Mouse (Mus musculus) cerebellum, postnatal 4 days (tissue): ENCODE results near the gene Ap2b1.

Experiments used
- DNase-seq, 2 experiments: peaks; one replicate each; pipeline ENCODE4 v3.0.0; 2022; ENCODE audit warnings: low spot score in 2 of 2, mixed read lengths in 1 of 2

The Ap2b1 gene

GRCm38 (mm10) chr11:83397626-83398025, 98.8 kb downstream of the Ap2b1 start:
- no peak for DNase-seq

GRCm38 (mm10) chr11:83398724-83399123, 99.9 kb downstream of the Ap2b1 start:
- no peak for DNase-seq

DNA sequence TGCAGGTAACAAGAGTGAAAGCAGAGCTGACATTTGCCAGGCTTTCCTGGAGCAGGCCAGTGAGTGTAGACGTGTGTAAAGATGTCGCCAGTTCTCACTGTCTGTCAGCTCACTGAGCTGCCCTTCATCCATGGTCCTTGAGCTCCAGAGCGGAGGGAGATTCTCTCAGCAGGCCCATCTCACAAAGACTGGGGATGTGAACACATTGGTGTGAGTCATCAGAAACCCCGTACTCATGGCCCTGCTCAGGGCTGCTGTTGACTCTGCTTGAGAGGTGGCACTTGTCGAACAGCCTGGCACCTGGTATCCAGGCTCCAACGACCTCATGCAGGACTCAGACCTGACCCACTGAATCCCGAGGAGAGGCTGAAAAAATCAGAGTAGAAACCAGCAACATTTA, 105.0 kb downstream of the Ap2b1 start:
- DNase-seq = no peak

DNA sequence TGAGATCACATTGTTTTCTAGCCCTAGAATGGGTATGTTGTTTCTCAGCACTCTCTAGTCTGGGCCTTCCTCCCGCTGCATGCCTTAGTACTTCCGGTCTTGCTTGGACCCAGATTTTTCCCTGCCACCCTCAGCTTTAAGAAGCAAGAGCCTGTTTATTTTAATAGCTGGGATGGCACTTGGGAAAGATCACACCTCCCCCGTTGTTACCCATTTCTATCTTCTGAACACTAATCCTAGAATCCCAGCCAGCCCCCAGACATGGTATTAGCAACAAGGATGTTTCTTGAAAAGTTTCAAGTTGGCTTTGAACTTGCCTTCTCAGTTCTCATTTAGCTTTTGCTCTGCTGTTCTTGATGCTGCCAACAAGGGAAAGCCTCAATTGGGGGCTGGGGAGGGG, 107.6 kb downstream of the Ap2b1 start:
- DNase-seq = no peak

- no peak for DNase-seq
These were observed 109.4 kb downstream of the Ap2b1 start for GRCm38 (mm10) chr11:83408242-83408641.

DNA sequence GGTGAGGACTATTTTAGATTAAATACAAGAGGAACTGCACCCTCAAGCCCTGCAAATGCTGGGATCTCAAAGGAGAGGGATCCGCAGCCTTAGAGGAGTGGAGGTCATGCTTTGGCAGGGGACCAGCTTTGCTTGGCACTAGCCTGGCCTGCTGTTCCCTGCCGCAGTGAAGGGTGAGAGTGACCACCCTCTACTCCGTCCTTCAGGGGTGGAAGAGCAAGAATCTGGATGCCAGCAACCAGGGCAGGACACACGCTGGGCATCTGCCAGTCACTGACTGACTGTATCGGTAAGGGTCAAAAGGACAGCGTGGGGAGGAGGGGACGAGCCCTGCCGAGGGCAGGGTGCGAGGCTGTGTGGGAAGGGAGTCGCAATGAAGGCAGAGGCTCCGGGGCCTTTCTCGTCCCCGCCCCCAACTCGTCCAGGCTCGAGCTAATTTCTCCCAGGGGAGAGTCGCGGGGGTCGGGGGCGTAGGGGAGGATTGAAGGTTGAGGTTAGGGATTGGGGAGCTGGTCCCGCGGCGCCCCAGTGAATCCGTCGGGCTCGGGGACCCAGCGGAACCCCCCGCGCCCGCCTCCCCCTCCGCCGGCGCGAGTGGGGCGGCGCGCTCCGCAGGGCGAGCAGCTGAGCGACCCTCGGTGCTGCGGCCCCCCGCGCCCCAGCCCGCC, 110.4 kb downstream of the Ap2b1 start, which contains the start of gene Rasl10b:
TSS of gene Rasl10b (plus strand) at position 51 of the 668 bp plus-strand sequence.
- peak in 1 of 2 experiments; percentile 53 for DNase-seq

- peak; percentile 29 to 32 for DNase-seq
These were observed 111.0 kb downstream of the Ap2b1 start for GRCm38 (mm10) chr11:83409792-83410291.

GRCm38 (mm10) chr11:83410510-83410909, 111.7 kb downstream of the Ap2b1 start:
- DNase-seq = no peak

DNA sequence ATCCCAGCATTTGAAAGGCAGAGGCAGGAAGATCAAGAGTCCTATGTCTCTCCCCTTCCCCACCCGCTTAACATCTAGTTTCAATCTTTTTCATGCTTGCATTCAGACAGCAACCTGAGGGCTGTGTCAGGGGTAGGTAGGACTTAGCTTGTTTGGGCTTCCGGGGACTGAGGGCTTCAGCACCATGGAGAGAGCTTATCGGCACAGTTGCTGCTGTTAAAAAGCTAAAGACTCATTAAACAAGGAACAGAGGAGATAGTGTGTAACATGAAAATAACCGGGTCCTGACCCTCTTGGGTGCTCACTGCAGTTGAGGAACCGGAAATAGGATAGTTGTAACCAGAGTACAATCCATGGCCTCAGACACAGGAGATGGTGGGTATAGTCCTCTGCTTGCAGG, 118.3 kb downstream of the Ap2b1 start:
- no peak for DNase-seq

GRCm38 (mm10) chr11:83417708-83418107, 118.9 kb downstream of the Ap2b1 start:
- no peak for DNase-seq

- no peak for DNase-seq
These were observed 119.7 kb downstream of the Ap2b1 start for GRCm38 (mm10) chr11:83418566-83418965.

DNA sequence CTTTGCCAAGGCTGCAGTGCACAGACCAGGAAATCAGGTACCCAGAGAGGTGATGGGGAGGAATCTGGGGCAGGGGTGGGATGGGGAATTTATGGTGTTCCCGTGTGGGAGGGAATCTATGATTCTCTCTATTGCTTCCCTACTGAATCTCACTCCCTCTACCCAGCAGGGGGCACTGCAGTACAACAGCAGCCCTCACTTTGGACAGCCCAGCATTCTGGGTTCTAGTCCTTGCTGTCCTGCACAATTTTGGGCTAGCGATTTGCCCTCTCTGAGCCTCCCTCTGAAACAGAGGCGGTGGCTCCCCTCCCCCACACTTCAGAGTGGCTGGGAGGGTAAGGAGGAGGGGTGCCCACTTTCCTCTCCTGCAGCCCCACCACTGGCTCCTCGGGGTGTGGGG, 121.5 kb downstream of the Ap2b1 start:
- no peak for DNase-seq

DNA sequence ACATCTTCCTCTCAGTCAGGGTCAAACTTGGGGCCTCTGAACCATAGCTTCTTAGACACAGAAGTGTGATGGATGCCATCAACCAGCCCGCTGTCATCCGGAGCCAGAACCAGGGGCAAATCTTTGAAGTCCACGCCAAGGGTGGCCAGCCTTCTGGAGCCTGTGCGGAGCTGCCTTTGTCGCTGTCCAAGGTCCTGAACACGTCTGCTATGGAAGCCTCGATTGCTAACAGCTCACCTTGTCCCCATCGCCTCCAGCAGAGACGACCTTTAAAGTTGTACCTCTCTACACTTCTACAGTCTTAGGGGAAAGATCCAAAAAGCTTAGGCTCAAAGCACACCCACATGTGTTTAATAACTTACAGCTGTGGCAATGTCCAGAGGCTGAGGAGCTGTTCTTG, 122.5 kb downstream of the Ap2b1 start:
- DNase-seq = no peak

DNA sequence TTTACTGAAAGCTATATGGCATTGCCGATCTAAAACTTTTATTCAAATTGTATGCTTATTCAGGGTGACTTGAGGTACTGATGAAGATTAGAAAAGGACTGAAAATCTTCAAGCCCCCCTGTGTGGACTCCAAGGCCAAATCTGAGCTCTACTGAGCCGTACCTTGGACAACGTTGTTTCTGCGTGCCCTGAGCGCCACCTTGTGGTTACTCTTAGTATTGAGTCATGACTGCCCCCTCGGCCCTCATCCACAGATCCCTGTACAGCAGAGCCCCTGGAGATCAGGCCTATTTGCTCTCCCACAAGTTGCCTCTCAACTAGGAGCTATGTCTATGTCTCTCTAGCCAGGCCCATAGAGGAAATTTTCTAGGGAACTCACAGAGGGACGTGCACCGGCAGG, 125.9 kb downstream of the Ap2b1 start:
- DNase-seq = peak; percentile 80 to 88

GRCm38 (mm10) chr11:83426964-83427363, 128.1 kb downstream of the Ap2b1 start:
- no peak for DNase-seq

DNA sequence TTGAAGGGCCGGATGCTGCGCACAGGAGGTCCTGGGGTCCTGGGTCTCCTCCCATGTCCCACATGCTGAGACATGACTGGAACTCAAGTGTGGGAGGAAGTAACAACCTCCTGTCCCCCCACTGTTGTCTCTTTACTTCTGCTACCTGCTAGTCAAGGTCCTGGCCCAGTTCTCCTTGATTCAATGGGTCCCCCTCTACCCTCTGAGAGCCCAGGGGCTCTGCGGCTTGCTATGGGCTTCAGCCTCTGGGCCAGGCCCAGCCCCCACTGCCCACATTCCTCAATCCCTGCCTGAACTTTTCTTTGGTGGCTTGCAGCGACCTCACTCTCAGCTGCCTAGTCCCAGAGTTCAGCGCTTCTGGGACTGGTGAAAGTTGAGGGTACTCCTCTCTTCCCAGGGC, 130.5 kb downstream of the Ap2b1 start, which contains the start of gene Gas2l2:
TSS of gene Gas2l2 (minus strand) at position 101 of the 400 bp plus-strand sequence.
- no peak for DNase-seq

GRCm38 (mm10) chr11:83432533-83432932, 133.7 kb downstream of the Ap2b1 start:
- no peak for DNase-seq

DNA sequence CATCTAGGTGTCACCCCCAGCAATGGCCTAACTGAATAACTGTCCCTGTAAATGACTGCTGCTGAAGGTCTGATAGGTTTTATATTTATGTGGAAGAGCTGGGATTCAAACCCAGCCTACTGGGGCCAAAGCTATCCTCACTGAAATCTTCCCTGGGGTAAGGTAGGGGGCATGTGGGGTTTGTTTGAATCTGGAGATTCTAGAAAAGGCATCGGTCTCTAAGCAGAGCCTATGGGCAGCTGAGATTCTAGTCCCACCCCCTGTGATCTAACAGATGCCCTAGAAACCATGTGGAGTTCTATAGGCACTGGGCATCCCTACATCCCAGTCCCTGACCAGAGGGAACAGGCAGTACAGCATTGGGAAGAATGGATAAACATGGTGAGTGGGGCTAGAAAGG, 138.6 kb downstream of the Ap2b1 start, which contains the start of gene 1700020L24Rik:
TSS of gene 1700020L24Rik (plus strand) at position 301 of the 400 bp plus-strand sequence.
- no peak for DNase-seq

- DNase-seq = no peak
These were observed 140.7 kb downstream of the Ap2b1 start for GRCm38 (mm10) chr11:83439426-83440060.

GRCm38 (mm10) chr11:83440081-83441064, 141.5 kb downstream of the Ap2b1 start:
- DNase-seq = peak; percentile 83 to 90

DNA sequence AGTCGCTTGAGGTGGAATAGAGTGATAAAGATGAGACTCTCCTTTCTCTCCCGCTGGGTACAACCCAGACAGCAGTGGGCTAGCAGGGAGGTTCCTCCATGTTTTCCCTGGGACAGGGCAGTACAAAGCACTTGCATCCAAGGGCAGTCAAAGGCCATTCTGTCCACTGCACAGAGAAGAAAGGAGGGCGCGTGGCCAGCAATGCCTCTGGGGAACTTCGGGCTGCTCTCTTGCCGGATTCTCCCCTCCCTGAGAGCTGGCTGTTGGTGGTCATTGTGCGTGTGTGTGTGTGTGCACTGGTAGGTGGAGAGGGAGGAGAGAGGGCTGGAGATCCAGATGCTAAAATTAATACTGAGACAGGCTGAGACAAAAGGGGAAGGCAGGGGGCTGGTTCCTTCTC, 142.4 kb downstream of the Ap2b1 start:
- DNase-seq = no peak
